Comparison of ENCODE assay signal across 8 mouse cellular contexts in the genomic region with DNA sequence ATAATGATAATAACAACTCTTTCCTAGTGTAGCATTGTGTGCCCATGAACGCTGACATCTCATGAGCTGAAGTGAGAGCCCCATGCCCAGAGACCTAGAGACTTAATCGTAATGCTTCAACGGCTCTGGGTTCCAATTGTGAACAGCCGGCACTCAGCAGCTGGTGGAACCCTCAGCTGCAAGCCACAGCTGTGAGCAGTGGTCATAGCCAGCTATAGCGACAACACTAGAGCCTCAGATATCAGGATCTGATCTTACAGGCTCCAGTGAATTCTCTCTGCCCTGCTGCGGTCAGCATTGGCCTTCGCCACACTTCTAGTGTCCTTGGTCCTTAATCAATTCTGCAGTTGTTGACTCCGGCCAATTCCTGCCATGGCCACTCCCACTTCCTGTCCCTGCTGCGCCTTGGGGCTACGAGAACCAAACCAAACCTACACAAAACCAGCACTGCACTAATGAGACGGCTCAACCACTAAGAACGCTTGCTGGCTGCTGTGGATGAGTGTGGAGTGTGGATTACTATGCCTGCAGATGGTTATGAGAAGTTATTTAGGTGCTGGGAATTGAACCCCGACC. TPM values are rescaled to one million over a fixed set of nuclear protein-coding genes. Genes with fewer than 3 reads are reported as not detected.
A peak's percentile ranks its signal among the peaks of the same experiment; 100 is the strongest.
DNase-seq lines count a peak whose midpoint lies in the region; ATAC-seq and TF ChIP-seq lines count a peak whose summit lies in the region.

No protein-coding gene starts in this region.

- peak; percentile 53; the same call in 1 of the 2 replicates for ATAC-seq in heart, postnatal 0 days (ENCODE audit: insufficient read depth, low read depth)
- peak; percentile 53; the same call in 1 of the 2 replicates for ATAC-seq in liver, embryonic 12.5 days

- H3K4me2 ChIP-seq in heart, postnatal 0 days (ENCODE audit: low read depth, low read length) = no peak overlapping the region
- peak overlapping the region; percentile 49 for H3K4me2 ChIP-seq in liver, embryonic 12.5 days

- WGBS in heart, postnatal 0 days = 64% methylated on average over 13 of the region's 13 CpGs
- WGBS in liver, embryonic 12.5 days (ENCODE audit: insufficient replicate concordance) = 34% methylated on average over 13 of the region's 13 CpGs

- no peaks in the 10 kb centered on the region for H3K36me3 ChIP-seq in heart, postnatal 0 days (replicated peaks; ENCODE audit: control insufficient read depth, insufficient read depth, low read length)
- H3K36me3 ChIP-seq in liver, embryonic 12.5 days = no peaks in the 10 kb centered on the region

- TF ChIP-seq CTCF in heart, postnatal 0 days (IDR thresholded peaks at IDR 0.05; ENCODE audit: low read depth) = no peak

- H3K27ac ChIP-seq in heart, postnatal 0 days (ENCODE audit: low read depth) = 0 out of 2 replicates have a peak overlapping the region, but pooled peaks have one; percentile 23
- H3K27ac ChIP-seq in liver, embryonic 12.5 days = peak overlapping the region; percentile 42

- no peaks in the 10 kb centered on the region; the same call in 1 of the 2 replicates for H3K4me1 ChIP-seq in heart, postnatal 0 days (ENCODE audit: control insufficient read depth, insufficient read depth)
- H3K4me1 ChIP-seq in liver, embryonic 12.5 days = peaks cover 42% of the 10 kb centered on the region

- no peak overlapping the region for H3K4me3 ChIP-seq in heart, postnatal 0 days (ENCODE audit: low read depth, low read length)
- H3K4me3 ChIP-seq in liver, embryonic 12.5 days = no peak overlapping the region

- H3K27me3 ChIP-seq in heart, postnatal 0 days (ENCODE audit: control insufficient read depth, insufficient read depth, low read length) = no peaks in the 10 kb centered on the region
- 0 out of 2 replicates have a peak, but pooled peaks cover 3% of the 10 kb centered on the region for H3K27me3 ChIP-seq in liver, embryonic 12.5 days (replicated peaks)

- DNase-seq in spleen, postnatal 36 days (ENCODE audit: low spot score in 2 of 2) = peak; percentile 48
- no peak for DNase-seq in spleen, postnatal 14 days (ENCODE audit: low spot score in 2 of 2)
- no peak for DNase-seq in heart, postnatal 0 days (ENCODE audit: low spot score)
- DNase-seq in yolk sac, embryonic 10.5 days (ENCODE audit: low spot score) = peak; percentile 71
- DNase-seq in left cerebral cortex, adult 18-20 months (ENCODE audit: low spot score in 2 of 2) = no peak
- no peak for DNase-seq in frontal cortex, postnatal 25 days (ENCODE audit: low spot score in 2 of 2)
- no peak for DNase-seq in cerebellum, postnatal 25 days

- no peak for TF ChIP-seq EP300 in heart, postnatal 0 days (IDR thresholded peaks at IDR 0.05; ENCODE audit: low read depth)

- H3K9ac ChIP-seq in heart, postnatal 0 days (replicated peaks; ENCODE audit: low read depth, low read length) = no peak overlapping the region
- peak overlapping the region; percentile 51; the same call in 1 of the 2 replicates for H3K9ac ChIP-seq in liver, embryonic 12.5 days

- no peaks in the 10 kb centered on the region for H3K9me3 ChIP-seq in heart, postnatal 0 days (replicated peaks; ENCODE audit: control insufficient read depth, low read length)
- no peaks in the 10 kb centered on the region for H3K9me3 ChIP-seq in liver, embryonic 12.5 days (replicated peaks)

RNA-seq across cellular contexts. Expression of gene Copg1, which starts 11.5 kb away (rescaled TPM):
- 92.4 and 95.1 TPM in 2 replicates for total RNA-seq in heart, postnatal 0 days (2014; rRNA removed; ENCODE audit: low replicate concordance)
- 66.3 and 67.1 TPM in 2 replicates for polyA plus RNA-seq in heart, postnatal 0 days (2015; fragmentation: Nextera tagmentation; extraction: Ambion mirVana)
- 79.2 and 85.0 TPM in 2 replicates for polyA plus RNA-seq in liver, embryonic 12.5 days (2016; fragmentation: Nextera tagmentation; extraction: Ambion mirVana)
- 100 to 1,000 TPM; 233 to 239 TPM for total RNA-seq in left cerebral cortex, adult 18-20 months (2021)

RNA-seq across cellular contexts. Expression of gene Cnbp, which starts 25.2 kb away (rescaled TPM):
- total RNA-seq in heart, postnatal 0 days (2014; rRNA removed; ENCODE audit: low replicate concordance) = 247 and 318 TPM in 2 replicates
- polyA plus RNA-seq in heart, postnatal 0 days (2015; fragmentation: Nextera tagmentation; extraction: Ambion mirVana) = 553 and 591 TPM in 2 replicates
- polyA plus RNA-seq in liver, embryonic 12.5 days (2016; fragmentation: Nextera tagmentation; extraction: Ambion mirVana) = 896 and 933 TPM in 2 replicates
- total RNA-seq in left cerebral cortex, adult 18-20 months (2021) = 100 to 1,000 TPM; 276 to 291 TPM

RNA-seq across cellular contexts. Expression of gene Isy1, which starts 37.6 kb away (rescaled TPM):
- total RNA-seq in heart, postnatal 0 days (2014; rRNA removed; ENCODE audit: low replicate concordance) = 5.6 and 40.5 TPM in 2 replicates
- polyA plus RNA-seq in heart, postnatal 0 days (2015; fragmentation: Nextera tagmentation; extraction: Ambion mirVana) = 16.7 and 18.4 TPM in 2 replicates
- 59.5 and 62.4 TPM in 2 replicates for polyA plus RNA-seq in liver, embryonic 12.5 days (2016; fragmentation: Nextera tagmentation; extraction: Ambion mirVana)
- 10 to 100 TPM; 28.0 to 34.2 TPM for total RNA-seq in left cerebral cortex, adult 18-20 months (2021)

RNA-seq across cellular contexts. Expression of gene Hmces, which starts 37.6 kb away (rescaled TPM):
- 8.7 and 40.9 TPM in 2 replicates for total RNA-seq in heart, postnatal 0 days (2014; rRNA removed; ENCODE audit: low replicate concordance)
- 16.2 and 18.0 TPM in 2 replicates for polyA plus RNA-seq in heart, postnatal 0 days (2015; fragmentation: Nextera tagmentation; extraction: Ambion mirVana)
- 27.0 and 27.5 TPM in 2 replicates for polyA plus RNA-seq in liver, embryonic 12.5 days (2016; fragmentation: Nextera tagmentation; extraction: Ambion mirVana)
- total RNA-seq in left cerebral cortex, adult 18-20 months (2021) = 10 to 100 TPM; 27.8 to 28.9 TPM

RNA-seq across cellular contexts. Expression of gene Gm45140, which starts 40.6 kb away (rescaled TPM):
- not detected in 2 replicates for total RNA-seq in heart, postnatal 0 days (2014; rRNA removed; ENCODE audit: low replicate concordance)
- polyA plus RNA-seq in heart, postnatal 0 days (2015; fragmentation: Nextera tagmentation; extraction: Ambion mirVana) = 0.58 and 1.1 TPM in 2 replicates
- polyA plus RNA-seq in liver, embryonic 12.5 days (2016; fragmentation: Nextera tagmentation; extraction: Ambion mirVana) = 5.0 and 7.1 TPM in 2 replicates
- 1 to 10 TPM in 1 of 2 experiments, under 1 TPM in 1; 0.53 to 2.2 TPM for total RNA-seq in left cerebral cortex, adult 18-20 months (2021)

Comparison
In these comparisons a context has a peak if more than half of its experiments do, and no peak if none do; other contexts are left out.
1. DNase-seq: peak in spleen, postnatal 36 days (2 of 2) and yolk sac, embryonic 10.5 days (single experiment); none in spleen, postnatal 14 days (0 of 2), heart, postnatal 0 days (single experiment), left cerebral cortex, adult 18-20 months (0 of 2), frontal cortex, postnatal 25 days (0 of 2) and cerebellum, postnatal 25 days (0 of 2).